Mouse (Mus musculus): Measurements from ENCODE around the gene Cstad. TPM values are rescaled to one million over a fixed set of nuclear protein-coding genes. Genes with fewer than 3 reads are reported as not detected.
A peak's percentile ranks its signal among the peaks of the same experiment; 100 is the strongest.

Gene Cstad
- polyA plus RNA-seq, 1 experiment, result 0.85 TPM

DNA sequence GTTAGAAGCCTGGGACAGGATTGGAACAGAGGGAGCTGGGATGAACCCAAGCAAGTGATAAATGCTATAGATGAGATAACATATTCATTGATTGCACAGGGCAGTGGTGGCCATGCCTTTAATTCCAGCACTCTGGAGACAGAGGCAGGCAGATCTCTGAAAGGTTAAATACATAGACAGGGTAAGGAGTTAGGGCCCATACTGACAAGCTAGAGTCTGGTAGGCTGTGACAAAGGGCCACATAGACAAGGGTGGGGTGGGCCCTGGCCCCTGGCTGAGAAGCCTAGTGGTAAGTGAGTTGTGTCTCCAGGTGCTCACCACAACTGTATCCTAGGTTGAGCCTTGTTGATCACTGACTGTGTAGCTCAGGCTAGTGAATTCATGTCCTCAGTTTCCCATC, 7.6 kb downstream of the Cstad start:
- Histone ChIP-seq H3K4me3 (ENCODE audit: extremely low read depth, insufficient read depth, insufficient read length) (no peak overlapping the region), H3K4me1 (ENCODE audit: control insufficient read depth, insufficient read depth, insufficient read length) (peaks cover 13% of the 10 kb centered on the region; the same call in 1 of the 2 replicates), H3K36me3 (ENCODE audit: control insufficient read depth, insufficient read depth, low read length) (no peaks in the 10 kb centered on the region), H3K27ac (ENCODE audit: insufficient read depth, low read length) (no peak overlapping the region), H3K27me3 (ENCODE audit: control insufficient read depth, insufficient read depth, low read length) (peaks cover 12% of the 10 kb centered on the region)
- no peak for DNase-seq (ENCODE audit: low read depth in 1 of 2, low spot score in 2 of 2)
- TF ChIP-seq CTCF (IDR thresholded peaks at IDR 0.05; ENCODE audit: extremely low read depth, insufficient read depth, insufficient read length, insufficient replicate concordance) (no peak), POLR2A (IDR thresholded peaks at IDR 0.05; ENCODE audit: low read depth, low read length) (no peak)

- no peak for TF ChIP-seq POLR2A (IDR thresholded peaks at IDR 0.05; ENCODE audit: low read depth, low read length)
- TF ChIP-seq CTCF (IDR thresholded peaks at IDR 0.05; ENCODE audit: extremely low read depth, insufficient read depth, insufficient read length, insufficient replicate concordance), result no peak
- Histone ChIP-seq H3K4me1 (ENCODE audit: control insufficient read depth, insufficient read depth, insufficient read length) (peaks cover 13% of the 10 kb centered on the region; the same call in 1 of the 2 replicates), H3K4me3 (ENCODE audit: extremely low read depth, insufficient read depth, insufficient read length) (no peak overlapping the region), H3K36me3 (ENCODE audit: control insufficient read depth, insufficient read depth, low read length) (no peaks in the 10 kb centered on the region), H3K27ac (ENCODE audit: insufficient read depth, low read length) (no peak overlapping the region), H3K27me3 (ENCODE audit: control insufficient read depth, insufficient read depth, low read length) (peaks cover 12% of the 10 kb centered on the region)
- WGBS, result 74% methylated on average over 5 of the region's 5 CpGs
- no peak for DNase-seq (ENCODE audit: low read depth in 1 of 2, low spot score in 2 of 2)
Measured at GRCm38 (mm10) chr2:30603731-30604130, 8.9 kb downstream of the Cstad start.

DNA sequence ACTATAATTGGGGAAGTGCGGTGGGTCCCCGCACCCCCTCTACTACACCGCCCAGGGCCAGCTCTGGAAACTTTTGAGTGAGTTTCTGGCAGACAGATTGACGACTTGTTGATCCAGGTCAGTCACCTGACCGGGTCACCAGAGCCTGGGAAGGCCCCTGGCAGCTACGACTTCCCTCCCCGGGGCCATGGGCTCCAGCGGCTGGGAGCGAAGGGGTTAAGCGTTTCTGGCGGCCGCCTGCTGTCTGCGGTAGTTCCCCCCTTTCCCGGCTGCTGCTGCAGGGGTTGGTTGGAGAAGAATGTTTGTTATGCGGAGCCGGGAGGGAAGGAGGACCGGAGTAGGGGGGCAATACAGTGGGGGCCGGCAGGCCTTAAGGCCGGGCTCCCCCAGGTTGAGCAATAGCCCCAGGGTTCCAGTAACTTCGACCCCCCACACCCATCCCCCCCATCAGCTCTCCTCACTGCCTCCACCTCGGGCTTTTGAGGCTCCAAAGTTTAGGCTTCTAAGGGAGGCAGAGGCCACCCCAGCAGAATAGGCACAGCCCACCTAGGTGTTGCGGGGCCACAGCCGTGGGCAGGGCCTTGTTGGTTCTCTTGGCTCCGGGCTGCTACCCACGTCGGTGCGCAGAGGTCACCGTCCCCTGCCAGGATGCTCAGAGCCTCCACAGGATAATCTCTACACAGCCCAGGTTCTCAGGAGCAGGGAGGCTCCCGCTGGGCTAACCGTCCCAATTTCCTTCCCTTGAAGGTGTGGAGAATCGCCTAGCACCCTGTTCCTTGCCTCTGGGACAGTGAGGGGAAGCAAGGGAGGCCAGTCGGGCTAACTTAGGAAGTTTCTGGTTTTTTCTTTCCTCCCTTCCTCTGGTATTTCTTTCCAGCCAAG, 10.3 kb downstream of the Cstad start:
- DNase-seq (ENCODE audit: low read depth in 1 of 2, low spot score in 2 of 2), result no peak
- Histone ChIP-seq H3K27me3 (ENCODE audit: control insufficient read depth, insufficient read depth, low read length) (peaks cover 12% of the 10 kb centered on the region), H3K4me1 (ENCODE audit: control insufficient read depth, insufficient read depth, insufficient read length) (peaks cover 13% of the 10 kb centered on the region; the same call in 1 of the 2 replicates), H3K4me3 (ENCODE audit: extremely low read depth, insufficient read depth, insufficient read length) (no peak overlapping the region), H3K27ac (ENCODE audit: insufficient read depth, low read length) (peak overlapping the region; percentile 24; the same call in 1 of the 2 replicates), H3K36me3 (ENCODE audit: control insufficient read depth, insufficient read depth, low read length) (no peaks in the 10 kb centered on the region)
- WGBS, result 5% methylated on average over 32 of the region's 32 CpGs
- TF ChIP-seq CTCF (IDR thresholded peaks at IDR 0.05; ENCODE audit: extremely low read depth, insufficient read depth, insufficient read length, insufficient replicate concordance) (no peak), POLR2A (IDR thresholded peaks at IDR 0.05; ENCODE audit: low read depth, low read length) (no peak)

GRCm38 (mm10) chr2:30605762-30606051, 10.9 kb downstream of the Cstad start:
- no peaks in the 10 kb centered on the region for H3K36me3 ChIP-seq (ENCODE audit: control insufficient read depth, insufficient read depth, low read length)
- H3K27ac ChIP-seq (ENCODE audit: insufficient read depth, low read length), result no peak overlapping the region
- no peak for TF ChIP-seq CTCF (IDR thresholded peaks at IDR 0.05; ENCODE audit: extremely low read depth, insufficient read depth, insufficient read length, insufficient replicate concordance)
- no peak for TF ChIP-seq POLR2A (IDR thresholded peaks at IDR 0.05; ENCODE audit: low read depth, low read length)
- DNase-seq (ENCODE audit: low read depth in 1 of 2, low spot score in 2 of 2), result no peak
- WGBS, result 17% methylated on average over 6 of the region's 6 CpGs
- peaks cover 10% of the 10 kb centered on the region for H3K27me3 ChIP-seq (ENCODE audit: control insufficient read depth, insufficient read depth, low read length)
- H3K4me3 ChIP-seq (ENCODE audit: extremely low read depth, insufficient read depth, insufficient read length), result no peak overlapping the region
- peaks cover 10% of the 10 kb centered on the region; the same call in 1 of the 2 replicates for H3K4me1 ChIP-seq (ENCODE audit: control insufficient read depth, insufficient read depth, insufficient read length)

- DNase-seq (ENCODE audit: low read depth in 1 of 2, low spot score in 2 of 2), result no peak
- peaks cover 10% of the 10 kb centered on the region for H3K27me3 ChIP-seq (ENCODE audit: control insufficient read depth, insufficient read depth, low read length)
- TF ChIP-seq POLR2A (IDR thresholded peaks at IDR 0.05; ENCODE audit: low read depth, low read length) (no peak), CTCF (IDR thresholded peaks at IDR 0.05; ENCODE audit: extremely low read depth, insufficient read depth, insufficient read length, insufficient replicate concordance) (no peak)
- WGBS, result 43% methylated on average over 23 of the region's 23 CpGs
- H3K36me3 ChIP-seq (ENCODE audit: control insufficient read depth, insufficient read depth, low read length), result no peaks in the 10 kb centered on the region
- no peak overlapping the region for H3K27ac ChIP-seq (ENCODE audit: insufficient read depth, low read length)
- H3K4me1 ChIP-seq (ENCODE audit: control insufficient read depth, insufficient read depth, insufficient read length), result peaks cover 10% of the 10 kb centered on the region; the same call in 1 of the 2 replicates
- 0 out of 2 replicates have a peak overlapping the region, but pooled peaks have one; percentile 4 for H3K4me3 ChIP-seq (ENCODE audit: extremely low read depth, insufficient read depth, insufficient read length)
Measured at GRCm38 (mm10) chr2:30606621-30607052, 11.8 kb downstream of the Cstad start.

DNA sequence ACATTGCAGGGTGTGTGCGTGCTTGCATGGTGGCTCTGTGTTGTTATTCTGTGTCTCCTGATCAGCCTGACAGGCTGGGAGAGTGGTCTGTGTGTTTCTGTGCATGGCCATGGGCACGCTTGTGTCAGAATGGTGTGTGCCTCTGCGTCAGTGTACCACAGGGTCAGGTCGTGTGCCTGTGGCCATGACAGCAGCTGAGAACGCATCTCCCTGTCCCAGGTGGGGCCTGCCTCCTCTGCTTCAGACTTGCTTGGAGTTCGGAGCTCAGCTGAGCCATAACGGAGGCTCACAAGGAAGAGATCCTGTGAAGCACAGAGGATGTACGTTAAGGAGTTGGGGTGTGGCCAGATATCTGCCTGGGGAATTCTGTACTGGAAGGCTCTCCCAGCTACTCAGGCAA, 13.1 kb downstream of the Cstad start:
- no peak overlapping the region for H3K4me3 ChIP-seq (ENCODE audit: extremely low read depth, insufficient read depth, insufficient read length)
- WGBS, result 90% methylated on average over 8 of the region's 8 CpGs
- H3K27me3 ChIP-seq (ENCODE audit: control insufficient read depth, insufficient read depth, low read length), result peaks cover 10% of the 10 kb centered on the region
- TF ChIP-seq CTCF (IDR thresholded peaks at IDR 0.05; ENCODE audit: extremely low read depth, insufficient read depth, insufficient read length, insufficient replicate concordance) (no peak), POLR2A (IDR thresholded peaks at IDR 0.05; ENCODE audit: low read depth, low read length) (no peak)
- H3K36me3 ChIP-seq (ENCODE audit: control insufficient read depth, insufficient read depth, low read length), result no peaks in the 10 kb centered on the region
- no peak overlapping the region for H3K27ac ChIP-seq (ENCODE audit: insufficient read depth, low read length)
- peaks cover 10% of the 10 kb centered on the region; the same call in 1 of the 2 replicates for H3K4me1 ChIP-seq (ENCODE audit: control insufficient read depth, insufficient read depth, insufficient read length)
- no peak for DNase-seq (ENCODE audit: low read depth in 1 of 2, low spot score in 2 of 2)

DNA sequence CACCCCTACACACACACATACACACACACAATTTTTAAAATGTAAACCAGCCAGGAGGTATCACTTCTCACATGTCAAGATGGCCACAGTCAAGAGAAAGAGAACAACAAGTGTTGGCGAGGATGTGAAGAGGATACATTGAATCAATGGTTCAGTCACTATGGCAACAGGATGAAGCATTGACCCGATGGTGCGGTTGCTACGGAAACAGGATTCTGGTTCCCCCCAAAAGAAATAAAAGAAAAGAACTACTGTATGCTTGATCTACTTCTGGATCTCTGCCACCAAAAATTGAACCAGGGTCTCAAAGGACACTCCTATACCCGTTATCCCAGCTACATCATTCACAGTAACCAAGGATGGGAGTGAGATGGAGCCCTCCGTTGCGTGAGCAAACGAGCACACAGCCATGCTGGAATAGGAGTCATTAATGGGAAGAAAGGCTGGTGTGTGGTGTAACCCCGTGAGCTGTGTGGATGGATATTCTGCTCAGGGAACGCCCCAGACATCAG, 13.9 kb downstream of the Cstad start:
- 90% methylated on average over 10 of the region's 10 CpGs for WGBS
- no peak for DNase-seq (ENCODE audit: low read depth in 1 of 2, low spot score in 2 of 2)
- Histone ChIP-seq H3K27me3 (ENCODE audit: control insufficient read depth, insufficient read depth, low read length) (peaks cover 10% of the 10 kb centered on the region), H3K27ac (ENCODE audit: insufficient read depth, low read length) (no peak overlapping the region), H3K4me1 (ENCODE audit: control insufficient read depth, insufficient read depth, insufficient read length) (peaks cover 10% of the 10 kb centered on the region; the same call in 1 of the 2 replicates), H3K36me3 (ENCODE audit: control insufficient read depth, insufficient read depth, low read length) (no peaks in the 10 kb centered on the region), H3K4me3 (ENCODE audit: extremely low read depth, insufficient read depth, insufficient read length) (no peak overlapping the region)
- no peak for TF ChIP-seq CTCF (IDR thresholded peaks at IDR 0.05; ENCODE audit: extremely low read depth, insufficient read depth, insufficient read length, insufficient replicate concordance)
- TF ChIP-seq POLR2A (IDR thresholded peaks at IDR 0.05; ENCODE audit: low read depth, low read length), result no peak
